Mouse (Mus musculus): ENCODE measurements around the gene Ssrp1. TPM values are rescaled to one million over a fixed set of nuclear protein-coding genes. Genes with fewer than 3 reads are reported as not detected.

Ssrp1 gene
- 297 and 301 TPM in 2 replicates for polyA plus RNA-seq (2015; fragmentation: Nextera tagmentation; extraction: Ambion mirVana)

DNA sequence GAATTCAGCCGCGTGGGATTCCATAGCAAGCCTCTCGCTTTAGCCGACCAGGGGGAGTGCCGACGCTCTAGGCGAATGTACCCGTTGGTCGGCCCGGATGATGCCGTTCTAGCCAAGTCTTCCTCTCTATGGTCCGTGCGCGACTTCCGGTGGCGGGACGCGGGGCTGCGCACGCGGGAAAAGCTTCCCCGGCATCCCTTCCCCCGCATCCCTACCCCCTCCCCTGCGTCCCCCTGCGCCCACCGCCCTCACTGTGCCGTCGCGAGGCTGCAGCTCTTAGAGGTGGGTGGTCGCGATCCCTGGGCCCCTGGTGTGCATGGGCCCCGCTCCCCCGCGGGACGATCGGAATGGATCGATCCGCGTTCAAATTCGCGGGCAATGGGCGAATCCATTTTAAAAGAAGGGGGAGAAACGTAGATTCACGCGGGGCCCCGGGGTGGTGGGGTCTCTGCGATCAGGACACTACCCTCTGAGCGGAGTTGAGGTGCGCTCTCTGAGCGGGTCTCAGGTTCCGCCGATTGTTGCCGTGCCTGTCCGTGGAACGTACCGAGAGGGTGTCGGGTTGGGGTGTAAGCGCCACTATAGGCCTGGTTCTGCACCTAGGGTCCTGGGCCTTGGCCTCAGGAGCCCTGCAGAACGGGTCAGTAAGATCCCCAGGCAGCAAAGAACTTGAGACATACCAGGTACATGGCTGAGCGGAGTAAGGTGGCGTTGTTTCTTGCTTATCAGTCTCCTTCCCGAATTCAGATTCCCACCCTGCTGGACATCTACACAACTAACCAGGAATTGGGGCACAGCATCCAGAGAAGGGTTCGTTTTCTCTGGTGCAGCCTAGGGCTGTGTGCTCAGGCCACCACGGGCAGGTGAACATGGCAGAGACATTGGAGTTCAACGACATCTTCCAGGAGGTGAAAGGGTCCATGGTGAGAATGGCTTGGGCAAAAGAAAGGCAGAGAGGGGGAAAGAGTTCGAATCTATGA is at the start of gene Ssrp1, which contains the start of gene P2rx3:
Gene Ssrp1, plus strand, starts transcription at position 188 of the 980 bp plus-strand sequence.
Gene P2rx3, minus strand, starts transcription at position 416 of the 980 bp plus-strand sequence.
- Histone ChIP-seq H3K36me3 (peaks cover 36% of the 10 kb centered on the region), H3K9me3 (no peaks in the 10 kb centered on the region), H3K27me3 (no peaks in the 10 kb centered on the region), H3K27ac (peak within 1 kb of the TSS; percentile 85), H3K9ac (peak within 1 kb of the TSS; percentile 96), H3K4me1 (peaks cover 22% of the 10 kb centered on the region), H3K4me3 (peak within 1 kb of the TSS; percentile 84), H3K4me2 (replicated peaks) (peak within 1 kb of the TSS; percentile 85)
- WGBS, result under 1% methylated on average over 66 of the region's 66 CpGs
- peak; percentile 95 for ATAC-seq (ENCODE audit: low FRiP score, low read depth)

DNA sequence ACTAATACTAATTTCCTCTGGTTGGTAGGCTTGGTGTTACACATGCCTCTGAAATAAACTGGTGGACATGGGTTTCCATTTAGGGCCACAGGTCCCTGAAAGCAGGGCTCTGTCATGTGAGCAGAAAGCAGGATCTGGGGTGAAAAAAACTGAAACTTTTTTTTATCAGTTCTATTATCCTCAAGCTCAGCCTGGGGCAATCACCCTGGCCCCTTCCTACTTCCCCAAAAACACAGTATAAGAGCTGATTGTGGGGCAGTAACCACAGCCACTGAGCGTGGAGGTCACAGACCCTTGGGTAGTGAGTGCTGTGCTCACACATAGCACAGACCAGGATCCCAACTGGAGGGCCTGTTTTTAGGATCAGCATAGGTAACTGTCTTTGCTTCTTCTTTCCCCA is 49.1 kb upstream of the Ssrp1 start, which contains the start of gene Prg3:
Gene Prg3, plus strand, starts transcription at position 286 of the 400 bp plus-strand sequence.
- Histone ChIP-seq H3K4me2 (replicated peaks) (no peak within 1 kb of the TSS), H3K4me1 (no peaks in the 10 kb centered on the region), H3K4me3 (no peak within 1 kb of the TSS), H3K27ac (no peak within 1 kb of the TSS), H3K9me3 (no peaks in the 10 kb centered on the region), H3K9ac (no peak within 1 kb of the TSS), H3K27me3 (no peaks in the 10 kb centered on the region), H3K36me3 (no peaks in the 10 kb centered on the region)
- WGBS, result 62% methylated on average over 1 of the region's 1 CpGs
- no peak for ATAC-seq (ENCODE audit: low FRiP score, low read depth)

DNA sequence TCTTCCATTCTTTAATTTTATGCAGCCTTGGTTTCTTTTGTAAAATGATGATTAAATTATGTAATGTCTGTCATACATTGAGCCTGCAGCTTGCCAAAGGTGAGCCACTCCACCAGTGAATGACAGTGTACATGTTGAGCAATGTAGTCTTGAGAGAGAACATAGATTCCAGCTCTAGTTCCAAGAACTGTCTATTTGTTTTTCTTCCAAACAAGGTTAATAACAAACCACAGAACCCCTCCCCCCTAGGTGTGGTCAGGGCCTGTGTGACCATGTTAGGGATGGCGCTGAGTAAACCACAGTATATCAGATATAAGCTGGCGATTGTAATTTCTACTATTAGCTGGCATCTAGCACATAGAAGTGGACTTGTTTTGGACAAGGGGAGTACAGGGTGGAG is 40.7 kb upstream of the Ssrp1 start:
- Histone ChIP-seq H3K4me2 (replicated peaks) (no peak overlapping the region), H3K9me3 (no peaks in the 10 kb centered on the region), H3K4me1 (no peaks in the 10 kb centered on the region), H3K4me3 (no peak overlapping the region), H3K27ac (no peak overlapping the region), H3K9ac (no peak overlapping the region), H3K36me3 (no peaks in the 10 kb centered on the region), H3K27me3 (no peaks in the 10 kb centered on the region)
- no peak for ATAC-seq (ENCODE audit: low FRiP score, low read depth)
- 99% methylated on average over 2 of the region's 2 CpGs for WGBS

DNA sequence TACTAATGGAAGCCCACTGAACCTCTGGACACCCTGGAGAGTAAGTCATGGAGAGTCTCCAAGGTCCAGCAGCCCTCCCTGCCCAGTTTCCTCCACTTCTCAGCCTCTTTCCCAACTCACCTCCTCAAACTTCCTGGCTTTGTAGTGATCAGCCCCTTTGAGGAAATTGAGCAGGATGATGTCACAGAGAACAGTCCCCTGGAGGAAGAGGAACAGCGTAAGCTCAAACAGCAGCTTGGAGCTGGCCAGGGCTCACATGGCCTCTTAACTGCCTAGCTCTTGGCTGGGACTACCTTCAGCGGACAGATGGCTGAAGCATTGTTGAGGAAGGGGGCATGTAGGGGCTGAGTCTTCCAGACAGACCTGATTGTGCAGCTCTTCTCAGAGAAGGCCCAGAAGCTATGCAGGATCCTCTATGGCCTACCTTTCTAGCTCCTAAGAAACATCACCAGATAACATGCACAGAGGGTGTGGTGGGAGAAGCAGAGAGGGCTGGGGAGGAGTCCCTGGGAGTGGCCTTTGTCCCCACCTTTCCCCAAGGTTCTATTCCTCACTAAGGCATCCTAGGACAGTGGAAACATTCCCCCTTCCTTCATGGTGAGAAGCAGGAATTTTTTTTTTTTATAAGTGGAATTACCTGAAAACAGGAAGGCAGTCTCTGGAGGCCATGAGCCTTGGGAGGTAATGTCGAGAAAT is 37.4 kb upstream of the Ssrp1 start:
- Histone ChIP-seq H3K27me3 (no peaks in the 10 kb centered on the region), H3K36me3 (no peaks in the 10 kb centered on the region), H3K27ac (no peak overlapping the region), H3K4me3 (no peak overlapping the region), H3K9me3 (no peaks in the 10 kb centered on the region), H3K4me2 (replicated peaks) (no peak overlapping the region), H3K4me1 (no peaks in the 10 kb centered on the region), H3K9ac (no peak overlapping the region)
- 72% methylated on average over 3 of the region's 3 CpGs for WGBS
- no peak for ATAC-seq (ENCODE audit: low FRiP score, low read depth)

DNA sequence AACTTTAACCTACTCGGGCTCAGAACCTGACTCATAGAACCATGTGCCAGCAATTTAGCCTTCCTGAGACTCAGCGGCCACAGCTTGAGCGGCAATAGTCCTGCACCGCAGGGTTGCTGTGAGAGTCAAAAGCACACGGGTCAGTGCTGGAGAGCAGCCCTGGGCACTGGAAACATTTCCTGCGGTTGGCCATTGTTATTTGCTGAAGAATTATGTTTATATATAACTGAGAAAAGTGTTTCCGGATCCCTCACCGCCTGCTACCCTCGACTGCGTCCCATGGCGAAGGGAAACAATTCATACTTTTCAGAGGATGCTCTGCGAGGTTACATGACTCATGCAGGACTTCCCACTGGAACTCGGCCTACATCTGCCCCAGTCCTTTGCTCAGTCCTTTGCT is 35.5 kb upstream of the Ssrp1 start:
- Histone ChIP-seq H3K27me3 (no peaks in the 10 kb centered on the region), H3K36me3 (no peaks in the 10 kb centered on the region), H3K9ac (no peak overlapping the region), H3K9me3 (no peaks in the 10 kb centered on the region), H3K4me2 (replicated peaks) (no peak overlapping the region), H3K4me3 (no peak overlapping the region), H3K4me1 (no peaks in the 10 kb centered on the region), H3K27ac (no peak overlapping the region)
- WGBS, result 87% methylated on average over 13 of the region's 13 CpGs
- no peak for ATAC-seq (ENCODE audit: low FRiP score, low read depth)

DNA sequence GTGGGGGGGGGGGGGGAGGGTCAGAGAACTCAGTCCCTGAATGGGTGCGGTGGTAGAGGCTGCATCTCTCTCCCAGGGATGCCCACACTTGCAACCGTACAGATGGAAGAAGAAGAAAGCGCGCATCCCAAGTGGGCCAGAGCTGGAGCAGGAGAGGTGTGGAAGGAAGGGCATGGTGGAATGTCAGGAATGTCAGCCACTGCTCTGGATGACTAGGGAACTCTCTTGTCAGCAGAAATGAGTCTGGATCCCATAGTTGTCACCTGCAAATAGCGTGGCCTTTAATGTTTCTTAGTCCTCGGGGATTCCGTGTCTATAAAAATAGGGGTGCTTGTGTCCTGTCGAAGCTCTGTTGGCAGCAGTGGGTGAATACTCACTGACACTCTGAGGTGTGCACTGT is 34.5 kb upstream of the Ssrp1 start:
- no peak overlapping the region for H3K27ac ChIP-seq
- H3K27me3 ChIP-seq, result no peaks in the 10 kb centered on the region
- WGBS, result 68% methylated on average over 8 of the region's 8 CpGs
- no peak overlapping the region for H3K9ac ChIP-seq
- no peak overlapping the region for H3K4me3 ChIP-seq
- ATAC-seq (ENCODE audit: low FRiP score, low read depth), result no peak
- H3K9me3 ChIP-seq, result no peaks in the 10 kb centered on the region
- H3K4me1 ChIP-seq, result no peaks in the 10 kb centered on the region
- H3K4me2 ChIP-seq (replicated peaks), result no peak overlapping the region
- H3K36me3 ChIP-seq, result no peaks in the 10 kb centered on the region

DNA sequence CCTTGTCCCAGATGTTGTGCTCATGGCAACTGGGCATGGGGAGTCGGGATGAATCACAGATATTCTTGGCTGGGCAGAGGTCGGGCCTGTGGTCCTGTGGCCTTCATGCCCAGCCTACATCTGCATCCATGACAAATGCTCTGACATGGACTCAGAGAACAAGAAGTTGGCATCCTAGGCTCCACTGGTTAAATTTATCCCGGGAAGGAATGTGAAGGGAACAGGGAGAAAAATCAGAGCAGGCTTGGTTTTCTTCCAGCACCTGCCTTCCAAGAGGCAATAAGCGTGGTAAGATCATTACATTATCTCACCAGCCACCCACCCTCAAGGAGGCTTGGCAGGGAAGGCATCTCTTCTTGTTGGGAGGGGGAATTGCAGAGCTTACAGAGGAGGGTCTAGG is 32.7 kb upstream of the Ssrp1 start:
- ATAC-seq (ENCODE audit: low FRiP score, low read depth), result no peak

DNA sequence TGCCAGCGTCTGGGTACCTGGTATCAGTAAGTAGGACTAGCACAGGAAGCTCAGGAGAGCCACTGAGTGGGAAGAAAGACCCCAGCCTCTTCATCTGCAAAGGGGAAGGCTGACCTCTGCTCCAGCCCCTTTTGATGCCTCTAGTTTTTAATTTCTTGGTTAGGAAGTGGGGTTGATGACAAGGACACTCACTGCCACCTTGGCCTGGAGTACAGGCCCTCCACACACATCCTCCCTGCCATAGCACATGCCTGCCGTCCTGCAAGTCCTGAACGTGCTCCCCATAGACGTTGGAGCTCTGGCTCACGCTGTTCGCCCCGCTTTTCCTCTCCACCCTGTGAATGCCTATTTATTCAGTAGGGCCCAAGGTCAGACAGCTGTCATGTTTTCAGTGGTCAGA is 30.4 kb upstream of the Ssrp1 start:
- Histone ChIP-seq H3K27me3 (no peaks in the 10 kb centered on the region), H3K9me3 (no peaks in the 10 kb centered on the region), H3K36me3 (no peaks in the 10 kb centered on the region), H3K27ac (no peak overlapping the region), H3K4me2 (replicated peaks) (no peak overlapping the region), H3K4me3 (no peak overlapping the region), H3K4me1 (0 out of 2 replicates have a peak, but pooled peaks cover 2% of the 10 kb centered on the region), H3K9ac (no peak overlapping the region)
- no peak for ATAC-seq (ENCODE audit: low FRiP score, low read depth)
- WGBS, result 85% methylated on average over 7 of the region's 7 CpGs

More for the DNA sequence above, 32.7 kb upstream of the Ssrp1 start:
- no peaks in the 10 kb centered on the region for H3K4me1 ChIP-seq
- H3K9me3 ChIP-seq, result no peaks in the 10 kb centered on the region
- H3K4me2 ChIP-seq (replicated peaks), result no peak overlapping the region
- no peak overlapping the region for H3K9ac ChIP-seq
- no peaks in the 10 kb centered on the region for H3K27me3 ChIP-seq
- WGBS, result 89% methylated on average over 4 of the region's 4 CpGs
- no peak overlapping the region for H3K27ac ChIP-seq
- H3K4me3 ChIP-seq, result no peak overlapping the region
- no peaks in the 10 kb centered on the region for H3K36me3 ChIP-seq

DNA sequence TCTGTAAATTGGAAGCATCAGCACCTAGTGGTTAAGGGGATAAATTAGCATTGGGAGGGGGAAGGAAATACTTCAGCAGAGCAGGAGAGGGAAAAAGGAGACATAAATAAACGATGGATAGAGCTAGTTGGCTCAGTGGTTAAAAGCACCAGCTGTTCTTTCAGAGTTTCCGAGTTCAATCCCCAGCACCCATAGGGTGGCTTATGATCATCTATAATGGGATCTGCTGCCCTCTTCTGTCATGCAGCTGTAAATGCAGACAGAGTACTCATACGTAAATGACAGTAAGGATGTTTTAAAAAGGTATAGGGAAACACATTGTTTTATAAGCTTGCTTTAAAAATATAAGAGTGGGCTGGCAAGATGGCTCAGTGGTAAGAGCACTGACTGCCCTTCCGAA is 29.3 kb upstream of the Ssrp1 start:
- WGBS, result 20% methylated on average over 4 of the region's 4 CpGs
- ATAC-seq (ENCODE audit: low FRiP score, low read depth), result no peak

DNA sequence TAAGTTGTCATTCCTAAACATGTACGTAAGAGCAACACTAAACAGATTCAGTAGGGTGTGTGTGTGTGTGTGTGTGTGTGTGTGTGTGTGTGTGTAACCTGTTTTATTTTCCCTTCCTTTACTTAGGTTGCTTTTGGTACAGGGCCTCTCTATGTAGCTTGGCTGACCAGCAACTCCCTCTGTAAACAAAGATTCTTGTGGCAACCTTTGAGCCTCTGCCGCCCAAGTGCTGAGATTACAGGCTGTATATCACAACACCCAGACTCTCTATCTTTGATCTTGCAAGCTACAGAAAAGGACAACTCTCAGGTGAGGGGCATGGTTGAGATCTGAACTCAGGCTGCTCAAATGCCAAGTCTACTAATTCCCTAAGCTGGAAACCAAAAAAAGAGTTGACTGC is 27.8 kb upstream of the Ssrp1 start:
- Histone ChIP-seq H3K27ac (no peak overlapping the region), H3K9ac (no peak overlapping the region), H3K36me3 (no peaks in the 10 kb centered on the region), H3K9me3 (no peaks in the 10 kb centered on the region), H3K27me3 (no peaks in the 10 kb centered on the region), H3K4me2 (replicated peaks) (no peak overlapping the region), H3K4me1 (peaks cover 9% of the 10 kb centered on the region), H3K4me3 (no peak overlapping the region)
- ATAC-seq (ENCODE audit: low FRiP score, low read depth), result no peak
- WGBS, result 41% methylated on average over 2 of the region's 2 CpGs

More for the DNA sequence above, 29.3 kb upstream of the Ssrp1 start:
- Histone ChIP-seq H3K4me3 (no peak overlapping the region), H3K27ac (no peak overlapping the region), H3K36me3 (no peaks in the 10 kb centered on the region), H3K27me3 (no peaks in the 10 kb centered on the region), H3K9me3 (no peaks in the 10 kb centered on the region), H3K4me2 (replicated peaks) (no peak overlapping the region), H3K4me1 (peaks cover 9% of the 10 kb centered on the region), H3K9ac (no peak overlapping the region)

DNA sequence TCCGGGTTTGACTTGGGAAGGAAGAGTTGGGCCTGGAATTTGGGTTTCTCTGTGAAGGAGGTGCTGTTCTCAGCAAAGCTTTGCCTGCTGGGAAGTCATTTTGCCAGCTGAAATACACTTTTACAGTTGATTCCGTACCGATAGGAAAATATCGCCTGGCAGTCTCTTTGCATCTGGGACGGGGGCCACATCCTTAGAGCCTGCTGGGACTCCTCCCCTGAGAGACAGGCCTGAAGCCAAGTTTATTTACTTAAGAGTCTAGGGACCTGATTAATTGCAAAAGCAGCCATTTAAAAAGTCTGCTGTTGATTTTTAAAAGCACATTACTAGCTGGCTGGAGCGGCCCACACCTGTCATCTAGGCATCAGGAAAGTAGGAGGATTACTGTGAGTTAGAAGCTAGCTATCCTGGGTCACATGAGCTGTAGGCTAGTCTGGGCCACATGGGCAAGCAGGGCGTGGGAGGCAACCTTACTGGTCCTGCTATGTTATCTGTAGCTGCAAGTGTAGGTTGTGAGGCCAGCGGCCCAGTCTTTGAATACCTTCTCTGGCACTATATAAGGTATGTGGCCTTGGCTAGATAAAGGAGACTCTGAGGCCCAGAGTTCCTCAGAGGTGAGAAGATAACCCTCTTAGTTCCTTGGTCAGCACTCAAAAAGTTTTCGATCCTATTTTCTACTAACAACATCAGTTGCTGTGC is 25.0 kb upstream of the Ssrp1 start:
- no peak overlapping the region for H3K9ac ChIP-seq
- no peak overlapping the region for H3K4me2 ChIP-seq (replicated peaks)
- no peak overlapping the region for H3K4me3 ChIP-seq
- 43% methylated on average over 9 of the region's 9 CpGs for WGBS
- H3K27me3 ChIP-seq, result no peaks in the 10 kb centered on the region
- H3K27ac ChIP-seq, result peak overlapping the region; percentile 48; the same call in 1 of the 2 replicates
- no peaks in the 10 kb centered on the region for H3K36me3 ChIP-seq
- no peaks in the 10 kb centered on the region for H3K9me3 ChIP-seq
- peak; percentile 54; the same call in 1 of the 2 replicates for ATAC-seq (ENCODE audit: low FRiP score, low read depth)
- H3K4me1 ChIP-seq, result peaks cover 9% of the 10 kb centered on the region

DNA sequence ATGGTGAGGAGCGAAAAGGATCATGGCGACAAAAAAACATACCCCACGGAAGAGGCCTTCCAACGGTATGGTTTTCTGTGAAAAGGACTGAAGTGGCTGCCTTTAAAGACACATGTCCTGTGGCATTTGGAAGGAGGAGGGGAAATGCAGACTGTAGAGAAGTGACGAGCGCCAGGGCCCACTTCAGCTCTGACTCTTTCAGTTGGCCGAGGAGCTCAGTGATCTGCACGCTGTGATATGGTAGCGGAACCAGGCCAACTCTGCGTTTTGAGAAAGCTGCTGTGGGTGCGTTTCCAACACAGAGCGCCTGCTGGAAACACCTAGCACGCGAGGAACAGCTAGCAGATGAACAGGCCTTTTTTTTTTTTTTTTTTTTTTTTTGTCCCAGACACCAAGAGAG is 24.4 kb upstream of the Ssrp1 start:
- Histone ChIP-seq H3K4me3 (no peak overlapping the region), H3K27me3 (no peaks in the 10 kb centered on the region), H3K9me3 (no peaks in the 10 kb centered on the region), H3K4me2 (replicated peaks) (no peak overlapping the region), H3K4me1 (peaks cover 9% of the 10 kb centered on the region), H3K9ac (no peak overlapping the region), H3K36me3 (no peaks in the 10 kb centered on the region), H3K27ac (no peak overlapping the region)
- 86% methylated on average over 14 of the region's 14 CpGs for WGBS
- no peak for ATAC-seq (ENCODE audit: low FRiP score, low read depth)
